Mouse (Mus musculus) G1E-ER4 (cell line): ENCODE data around the gene Ly6g6e. TPM values are rescaled to one million over a fixed set of nuclear protein-coding genes. Genes with fewer than 3 reads are reported as not detected.

Experiments
- GATA1 ChIP-seq: IDR thresholded peaks from one replicate; pipeline ENCODE4 v1.8.0; 2012; ENCODE audit warnings: low read length, inconsistent platforms
- polyA plus RNA-seq: library from polyadenylated mRNA; stranded (reverse); fragments of >175 nt; gene quantifications from 2 replicates; pipeline ENCODE4 v1.2.3, GENCODE M21; 2012

Ly6g6e gene
- polyA plus RNA-seq, 1 experiment = not detected

DNA sequence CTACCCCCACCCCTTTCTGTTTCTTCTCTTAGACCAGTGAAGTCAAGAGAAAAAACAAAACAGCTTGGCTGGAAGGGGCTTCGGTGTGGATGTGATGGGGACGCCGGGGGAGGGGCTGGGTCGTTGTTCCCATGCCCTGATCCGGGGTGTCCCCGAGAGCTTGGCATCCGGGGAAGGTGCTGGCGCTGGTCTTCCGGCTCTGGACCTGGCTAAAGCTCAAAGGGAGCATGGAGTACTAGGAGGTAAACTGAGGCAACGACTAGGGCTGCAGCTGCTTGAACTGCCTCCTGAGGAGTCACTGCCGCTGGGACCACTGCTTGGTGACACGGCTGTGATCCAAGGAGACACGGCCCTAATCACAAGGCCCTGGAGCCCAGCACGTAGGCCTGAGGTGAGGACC lies 16.6 kb upstream of the Ly6g6e start:
- no peak for TF ChIP-seq GATA1

DNA sequence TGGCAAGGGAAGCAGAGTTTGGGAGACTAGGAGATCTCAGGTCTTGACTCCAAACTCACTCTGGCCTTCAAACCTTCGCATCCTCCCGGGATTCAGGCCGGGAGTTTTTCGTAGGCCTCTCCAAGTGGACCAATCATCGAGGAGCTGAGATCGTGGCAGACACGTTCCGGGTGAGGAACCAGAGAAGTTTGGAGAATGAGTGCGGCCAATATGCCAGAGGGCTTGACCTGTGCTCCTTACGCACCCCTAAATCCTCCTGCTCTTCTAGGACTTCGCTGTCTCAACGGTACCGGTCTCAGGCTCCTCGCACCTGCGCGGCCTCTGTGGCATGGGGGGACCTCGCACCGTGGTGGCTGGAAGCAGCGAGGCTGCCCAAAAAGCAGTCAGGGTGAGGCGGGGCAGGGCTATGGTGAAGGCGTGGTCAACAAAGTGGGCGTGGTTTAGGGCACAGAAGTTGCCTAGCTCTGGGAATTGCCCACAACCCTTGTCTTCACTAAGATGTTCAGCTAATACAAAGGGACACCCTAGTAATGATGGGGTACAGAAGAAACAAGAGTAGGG lies 15.9 kb upstream of the Ly6g6e start:
- TF ChIP-seq GATA1 = no peak

DNA sequence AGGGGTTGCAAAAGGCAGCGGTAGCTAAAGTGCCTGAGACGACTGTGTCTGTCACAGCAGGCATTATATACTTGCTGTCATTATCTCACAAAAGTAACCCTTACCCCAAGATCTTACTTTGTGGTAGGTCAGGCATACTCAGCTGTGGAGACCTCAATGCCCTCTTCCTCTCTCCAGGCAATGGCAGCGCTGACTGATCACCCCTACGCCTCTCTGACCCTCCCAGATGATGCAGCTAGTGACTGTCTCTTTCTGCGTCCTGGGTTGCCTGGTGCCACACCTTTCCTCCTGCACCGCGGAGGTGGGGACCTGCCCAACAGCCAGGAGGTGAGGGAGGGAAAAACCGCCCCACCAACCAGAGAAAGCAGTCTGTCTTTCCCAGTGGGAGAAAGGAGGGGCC lies 15.4 kb upstream of the Ly6g6e start:
- no peak for TF ChIP-seq GATA1

DNA sequence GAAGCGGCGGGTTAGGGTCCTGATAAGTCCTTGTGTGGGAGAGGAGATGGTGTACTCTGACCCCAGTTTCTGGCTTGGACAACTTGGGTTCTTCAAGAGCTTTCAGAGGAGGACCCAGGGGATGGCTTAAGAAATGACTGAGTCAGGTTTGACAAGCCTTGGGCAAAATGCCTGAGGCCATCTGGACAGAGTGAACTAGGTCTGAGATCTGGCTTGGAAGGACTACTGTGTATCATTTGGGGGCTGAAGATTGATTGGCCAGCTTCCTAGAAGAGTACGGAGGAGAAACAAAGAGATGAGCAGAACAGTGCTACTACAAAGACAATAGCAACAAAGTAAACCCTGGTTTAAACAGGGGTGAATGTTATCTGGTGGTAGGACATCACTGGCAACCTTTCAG lies 13.2 kb upstream of the Ly6g6e start:
- TF ChIP-seq GATA1 = no peak

DNA sequence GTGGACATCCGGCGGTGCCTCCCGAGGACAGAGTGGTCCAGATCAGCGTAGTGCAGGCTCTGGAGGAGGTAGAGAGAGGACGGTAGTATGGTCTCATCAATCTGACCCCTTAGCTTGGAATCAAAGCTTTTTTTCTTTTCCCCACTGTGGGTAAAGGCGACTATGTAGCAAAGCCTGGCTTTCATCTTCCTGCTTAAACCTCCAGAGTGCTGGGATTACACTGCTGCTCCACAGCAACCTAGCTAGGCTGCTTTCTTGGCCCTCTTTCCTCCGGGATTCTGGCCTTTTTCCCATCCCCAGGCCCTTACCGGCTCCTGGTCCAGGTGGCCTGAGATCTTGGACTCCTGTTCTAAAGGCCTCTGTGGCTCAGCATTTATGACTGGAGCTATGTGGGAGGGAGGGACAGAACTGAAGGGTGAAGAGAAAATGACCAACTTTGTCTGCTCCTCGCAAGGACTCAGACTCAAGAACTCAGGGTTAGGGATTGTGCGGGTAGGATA lies 12.3 kb upstream of the Ly6g6e start:
- no peak for TF ChIP-seq GATA1

DNA sequence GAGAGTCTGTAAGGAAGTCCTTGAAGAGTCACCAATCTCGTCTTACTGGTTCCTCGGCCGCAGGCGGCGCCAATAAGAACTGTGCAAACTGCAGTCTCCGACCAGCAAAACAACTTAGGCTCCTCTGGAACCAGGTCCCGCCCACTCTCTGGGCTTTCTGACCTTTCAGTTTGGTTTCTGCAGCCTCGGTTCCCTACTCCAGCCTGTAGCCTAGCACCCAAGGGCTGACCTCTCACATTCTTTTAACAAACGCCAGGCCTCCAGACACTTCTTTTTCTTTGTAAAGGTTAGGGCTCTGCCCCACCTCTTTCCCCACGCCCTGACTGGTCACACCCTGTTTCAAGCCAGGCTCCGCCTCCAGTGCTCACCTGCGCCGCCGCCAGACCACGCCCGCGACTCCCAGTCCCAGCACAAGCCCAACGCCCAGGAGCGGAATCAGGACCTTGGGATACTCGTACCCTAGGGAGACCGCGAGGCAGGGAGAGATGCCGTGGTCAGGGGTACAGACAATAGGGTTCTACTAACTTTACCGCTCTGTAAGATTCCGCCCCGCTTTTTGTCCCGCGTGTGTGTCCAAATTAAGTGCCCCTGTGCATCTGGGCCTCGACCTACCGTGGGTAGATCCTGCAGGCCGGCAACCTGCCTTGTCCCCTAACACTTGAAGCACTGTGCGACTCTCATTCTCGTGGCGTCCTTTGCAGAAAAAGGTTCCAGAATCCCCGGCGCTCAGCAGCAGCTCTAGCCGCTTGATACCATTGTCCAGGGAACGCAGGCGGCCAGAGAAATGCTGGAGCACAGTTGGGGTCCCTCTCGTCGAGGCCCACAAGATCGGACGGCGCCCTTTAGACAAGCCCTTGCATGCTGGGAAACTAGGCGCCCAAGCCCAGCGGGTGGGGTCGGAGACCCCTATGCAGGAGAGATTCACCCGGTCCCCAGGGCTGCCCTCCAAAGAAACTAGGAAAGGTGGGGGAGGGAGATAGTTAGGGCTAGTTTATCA lies 11.5 kb upstream of the Ly6g6e start, which contains the start of gene Ly6g6c:
Ly6g6c (plus strand) TSS at position 438 of the 997 bp plus-strand sequence.
- no peak for TF ChIP-seq GATA1

DNA sequence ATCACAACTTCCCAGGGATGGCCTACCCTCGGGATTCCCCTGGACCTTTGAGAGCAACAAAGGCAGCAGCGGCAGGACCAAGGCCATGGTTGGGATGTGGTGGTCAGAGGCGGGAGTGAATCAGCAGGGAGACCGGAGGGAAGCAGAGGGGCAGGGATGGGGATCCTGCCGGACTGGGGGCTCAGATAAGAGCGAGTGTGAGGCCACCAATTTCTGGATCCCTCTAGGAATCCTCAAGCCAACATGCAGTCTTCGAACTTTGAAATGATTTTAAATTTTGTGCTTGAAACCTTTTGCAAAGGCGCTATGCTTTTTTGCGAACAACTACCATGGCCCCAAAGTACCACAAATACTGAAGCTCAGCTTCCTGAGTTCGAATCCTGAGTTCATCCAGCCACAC lies 10.6 kb upstream of the Ly6g6e start, which contains the start of gene Mpig6b:
Mpig6b (minus strand) TSS at position 101 of the 400 bp plus-strand sequence.
- TF ChIP-seq GATA1 = no peak

DNA sequence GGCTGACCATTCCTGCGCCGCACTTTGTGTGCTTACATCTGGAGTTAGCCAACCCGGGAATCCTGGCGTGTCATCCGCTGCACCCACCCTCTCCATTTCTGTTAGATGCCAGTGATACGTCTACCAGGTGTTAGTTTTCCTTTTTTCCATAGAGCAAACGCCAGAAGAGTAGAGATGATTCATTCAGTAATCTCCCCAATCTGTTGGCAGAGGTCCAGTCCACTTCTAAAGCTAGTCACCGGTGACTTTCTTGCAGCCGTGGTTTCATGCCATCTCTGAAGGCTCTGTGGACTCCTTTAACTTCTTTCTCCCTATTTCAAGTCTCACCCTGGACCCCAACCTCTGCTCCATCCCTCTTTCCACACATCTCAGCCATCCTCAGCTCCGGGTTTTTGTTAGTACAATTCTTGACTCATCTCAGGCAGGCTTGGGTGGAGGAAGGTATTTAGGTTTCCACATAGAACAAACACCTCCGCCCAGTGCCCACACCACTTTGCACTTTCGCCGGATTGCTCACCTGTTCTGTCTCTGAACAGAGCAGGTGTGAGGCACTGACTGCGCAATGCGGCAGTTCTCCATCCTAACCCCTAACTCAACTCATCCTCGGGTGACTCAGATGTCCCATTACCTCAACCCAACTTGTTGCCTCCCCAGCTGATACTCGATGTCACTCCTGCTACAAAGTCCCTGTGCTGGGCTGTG lies 8.3 kb upstream of the Ly6g6e start:
- no peak for TF ChIP-seq GATA1

DNA sequence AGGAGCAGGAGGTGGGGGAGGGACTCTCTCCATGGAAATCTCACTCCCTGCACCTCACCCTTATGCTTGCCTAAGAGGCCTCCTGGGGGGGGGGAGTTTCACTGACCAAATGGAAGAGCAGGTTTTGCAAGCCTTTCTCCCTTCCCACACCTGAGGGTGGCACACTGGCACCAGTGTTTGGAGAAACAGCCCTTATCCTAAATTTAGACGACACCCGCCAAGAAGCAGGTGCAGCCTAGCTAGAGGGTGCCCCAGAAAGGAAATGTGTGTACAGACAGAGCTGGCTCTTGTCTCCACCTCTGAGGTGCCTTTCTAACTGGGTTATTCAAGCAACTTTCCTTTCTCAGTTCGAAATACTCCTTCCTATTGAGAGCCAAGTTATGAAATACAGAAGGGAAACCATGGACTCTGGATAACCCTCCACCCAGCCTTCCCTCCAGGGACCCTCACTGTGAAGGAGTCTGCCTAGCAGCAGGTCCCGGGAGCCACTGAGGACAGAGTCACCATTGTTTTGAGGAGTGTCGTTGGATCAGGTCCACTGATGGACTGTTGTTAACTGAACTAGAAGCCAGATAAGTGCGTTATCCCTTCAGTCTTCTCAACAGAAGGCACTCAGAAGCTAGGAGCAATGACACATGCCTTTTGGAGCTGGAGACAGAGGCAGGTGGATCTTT lies 6.0 kb upstream of the Ly6g6e start:
- no peak for TF ChIP-seq GATA1

DNA sequence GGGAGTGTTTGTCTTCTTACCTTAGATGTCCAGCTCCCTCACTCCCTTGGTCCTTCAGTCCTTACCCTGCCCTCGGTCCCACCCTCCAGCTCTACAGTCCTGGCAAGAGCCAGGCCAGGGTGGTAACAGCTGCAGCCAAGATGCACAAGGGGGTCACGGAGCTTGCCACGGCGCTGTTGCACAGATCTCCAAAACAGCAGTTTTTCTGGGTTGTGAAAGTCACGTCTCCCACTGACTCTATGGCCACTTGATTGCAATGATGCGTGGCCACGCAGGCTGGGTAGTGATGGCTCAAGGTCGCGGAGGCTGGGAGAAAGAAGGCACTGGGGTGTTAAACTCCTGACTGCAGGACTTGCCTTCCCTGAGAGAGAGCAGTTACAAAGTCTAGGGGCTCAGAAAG lies 5.2 kb upstream of the Ly6g6e start:
- TF ChIP-seq GATA1 = no peak

DNA sequence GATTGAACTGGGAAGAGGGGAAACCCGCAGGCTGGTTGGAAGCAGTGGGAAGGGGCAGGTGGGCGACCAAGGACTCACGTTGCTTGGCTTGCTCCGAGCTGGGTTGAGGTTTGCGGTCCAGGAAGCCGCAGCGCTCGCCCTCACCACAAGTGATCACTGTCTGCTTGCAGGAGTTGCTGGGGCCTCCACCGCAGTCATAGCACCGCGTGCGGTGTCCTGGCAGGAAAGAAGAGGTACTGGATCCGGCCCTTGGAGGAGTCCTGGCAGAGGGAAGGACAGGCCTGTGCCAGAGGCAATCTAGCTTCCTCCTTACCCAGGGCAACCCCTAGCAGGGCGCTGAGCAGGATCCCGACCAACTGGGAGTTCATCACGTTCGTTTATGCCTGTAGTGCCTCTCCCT lies 2.6 kb upstream of the Ly6g6e start:
- TF ChIP-seq GATA1 = no peak

DNA sequence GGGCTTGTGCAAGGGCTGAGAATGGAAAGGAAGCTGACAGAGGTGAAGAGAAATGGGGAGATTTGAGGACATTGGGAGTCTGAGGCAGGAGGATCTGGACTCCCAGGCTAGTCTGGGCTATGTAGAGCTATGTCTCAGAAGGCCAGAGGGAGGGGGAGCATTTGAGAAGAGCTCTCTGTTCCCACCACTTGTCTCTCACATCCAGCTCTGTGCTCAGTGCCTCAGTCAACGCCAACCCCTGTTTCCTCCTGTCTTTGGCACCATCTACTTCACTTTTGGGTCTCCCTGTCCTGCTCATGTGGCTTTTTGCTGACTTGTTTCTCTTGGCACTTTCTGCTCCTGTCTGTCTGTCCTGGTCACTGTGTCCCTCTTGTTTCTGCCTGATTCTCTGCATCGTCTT lies 583 bp downstream of the Ly6g6e start:
- no peak for TF ChIP-seq GATA1

DNA sequence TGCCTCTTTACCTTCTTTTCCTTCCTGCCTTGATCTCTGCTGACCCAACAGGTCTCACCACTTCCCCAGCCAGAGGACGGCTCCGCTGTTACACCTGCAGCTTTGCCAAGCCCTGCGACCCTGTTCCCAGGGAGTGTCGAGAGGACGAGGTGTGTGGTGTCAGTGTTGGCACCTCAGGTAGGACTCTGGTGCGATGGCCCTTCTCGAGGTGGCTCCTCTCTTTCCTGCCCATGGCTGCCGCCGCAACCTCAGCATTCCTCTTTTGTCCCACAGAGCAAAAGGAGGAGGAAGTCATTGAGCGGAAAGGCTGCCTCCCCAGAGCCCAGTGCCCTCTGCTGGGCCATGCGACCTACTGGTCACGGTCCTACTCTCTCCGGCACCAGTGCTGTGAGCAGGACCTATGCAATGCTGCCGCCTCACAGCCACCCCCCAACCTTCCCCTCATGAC lies 1.1 kb downstream of the Ly6g6e start, which contains the start of gene Ly6g6d:
Ly6g6d (minus strand) TSS at position 280 of the 448 bp plus-strand sequence.
- TF ChIP-seq GATA1 = no peak

DNA sequence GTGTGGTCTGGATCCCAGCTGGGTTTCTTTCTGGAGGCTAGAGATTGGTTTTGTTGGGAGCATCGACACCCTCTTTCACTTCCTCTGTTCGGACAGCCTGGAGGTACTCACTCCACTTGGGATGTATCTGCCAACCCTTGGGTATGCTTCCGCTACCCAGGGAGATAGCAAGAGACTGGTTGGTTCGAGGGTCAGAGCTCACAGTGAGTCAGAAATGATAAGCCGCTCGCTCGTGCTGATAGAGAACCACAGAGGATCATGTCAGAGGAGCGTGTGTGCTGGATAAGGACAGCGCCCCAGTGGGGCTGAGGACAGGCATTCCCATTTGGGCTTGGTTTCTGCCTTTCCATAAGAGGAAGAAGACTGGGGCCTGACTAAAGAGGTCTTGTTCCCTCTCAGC lies 3.1 kb downstream of the Ly6g6e start:
- TF ChIP-seq GATA1 = peak; percentile 99

DNA sequence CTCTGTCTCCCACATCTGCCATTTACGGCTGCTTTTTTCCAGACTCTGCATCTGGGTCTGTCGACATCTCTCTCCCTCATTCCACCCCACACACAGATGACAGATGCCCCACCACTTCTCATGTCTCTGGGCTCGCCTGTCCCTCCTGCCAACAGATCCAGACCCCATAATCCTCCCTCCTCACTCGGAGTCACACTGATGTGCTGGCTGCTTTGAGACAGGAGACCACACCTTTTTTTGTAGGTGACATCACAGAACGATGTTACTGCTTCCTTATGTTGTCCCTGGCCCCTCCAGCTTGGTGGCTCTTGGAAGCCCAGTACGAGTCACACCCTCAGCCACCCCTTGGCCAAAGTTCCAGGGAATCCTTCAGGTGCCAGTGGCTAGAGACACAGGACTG lies 3.5 kb downstream of the Ly6g6e start:
- no peak for TF ChIP-seq GATA1

DNA sequence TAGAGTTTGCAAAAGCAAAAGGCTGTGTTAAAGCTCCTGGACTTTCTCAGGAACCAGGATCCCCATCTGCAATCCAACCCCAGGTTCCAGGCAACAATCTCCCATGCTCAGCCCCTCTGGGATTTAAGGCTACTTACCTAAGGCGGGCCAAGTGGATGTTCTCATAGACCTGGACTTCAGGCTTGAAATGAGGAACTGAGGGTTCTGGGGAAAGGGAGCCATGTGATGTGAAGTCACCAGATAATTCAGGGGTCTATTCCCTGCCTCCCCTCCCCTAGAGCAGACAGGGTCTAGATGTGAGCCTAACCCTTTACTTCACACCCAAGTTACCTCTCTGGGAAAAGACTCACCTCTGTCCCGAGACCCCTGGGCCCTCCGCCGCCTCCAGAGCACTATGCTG lies 4.0 kb downstream of the Ly6g6e start:
- TF ChIP-seq GATA1 = no peak
